Comparison of ENCODE assay signal across 28 mouse cellular contexts in the genomic region with DNA sequence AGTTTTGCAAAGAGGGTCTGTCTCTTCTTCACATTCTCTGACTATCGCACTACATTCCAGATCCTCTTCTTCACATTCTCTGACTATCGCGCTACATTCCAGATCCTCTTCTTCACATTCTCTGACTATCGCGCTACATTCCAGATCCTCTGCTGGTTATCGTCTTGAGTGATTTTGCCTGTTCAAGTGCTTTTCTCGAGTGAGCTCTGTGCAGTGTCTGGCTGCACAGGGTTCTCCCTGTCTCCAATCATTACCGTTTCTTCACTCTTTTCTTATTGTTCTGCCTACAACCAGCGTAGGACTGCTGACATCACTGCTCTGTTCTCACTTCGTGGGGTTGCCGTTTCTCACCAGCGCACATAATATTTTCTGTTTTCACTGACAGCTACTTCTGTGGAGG.
DNase-seq lines count a peak whose midpoint lies in the region; ATAC-seq and TF ChIP-seq lines count a peak whose summit lies in the region.
"Had no signal": no experiment of that assay in that cellular context is flagged by ENCODE, and none has a peak within 500 bp of the region (broad histone marks: within the 10 kb centered on the region; RNA-seq: fewer than 3 reads in every experiment).

No protein-coding gene starts in this region.

- no peak overlapping the region for H3K4me3 ChIP-seq in heart, embryonic 11.5 days (ENCODE audit: low read depth, low read length)
- peak overlapping the region; percentile 34 for H3K4me3 ChIP-seq in heart, embryonic 16.5 days (ENCODE audit: low read length)
- no peak overlapping the region for H3K4me3 ChIP-seq in heart, adult 2 months
- no peak overlapping the region for H3K4me3 ChIP-seq in intestine, embryonic 15.5 days (replicated peaks)
- no peak overlapping the region for H3K4me3 ChIP-seq in limb, embryonic 10.5 days
- H3K4me3 ChIP-seq in gastrocnemius, adult 2 months, result no peak overlapping the region
- H3K4me3 ChIP-seq: erythroblast, embryonic 14.5 days; limb, embryonic 13.5 days; megakaryocyte, embryonic 14.5 days; midbrain, embryonic 12.5 days; myocyte; neural tube, embryonic 12.5 days had no signal

- TF ChIP-seq EP300 in heart, adult 2 months (IDR thresholded peaks at IDR 0.05; ENCODE audit: insufficient read depth, low read depth, low read length), result no peak

- H3K36me3 ChIP-seq in heart, embryonic 11.5 days (ENCODE audit: control insufficient read depth, insufficient read depth, low read length), result no peaks in the 10 kb centered on the region
- H3K36me3 ChIP-seq in heart, embryonic 16.5 days (ENCODE audit: control insufficient read depth, insufficient read depth), result no peaks in the 10 kb centered on the region
- H3K36me3 ChIP-seq in heart, adult 2 months (ENCODE audit: control insufficient read depth, insufficient read depth, low read length), result no peaks in the 10 kb centered on the region
- no peaks in the 10 kb centered on the region for H3K36me3 ChIP-seq in intestine, embryonic 15.5 days
- no peaks in the 10 kb centered on the region for H3K36me3 ChIP-seq in limb, embryonic 10.5 days
- H3K36me3 ChIP-seq: limb, embryonic 13.5 days; midbrain, embryonic 12.5 days; neural tube, embryonic 12.5 days had no signal

- 42% methylated on average over 12 of the region's 12 CpGs for WGBS in heart, embryonic 11.5 days (ENCODE audit: insufficient replicate concordance)
- WGBS in heart, embryonic 16.5 days, result 29% methylated on average over 12 of the region's 12 CpGs
- 54% methylated on average over 12 of the region's 12 CpGs for WGBS in heart, adult 2 months
- 61% methylated on average over 12 of the region's 12 CpGs for WGBS in intestine, embryonic 15.5 days
- WGBS in limb, embryonic 10.5 days, result 90% methylated on average over 12 of the region's 12 CpGs

- H3K9me3 ChIP-seq in heart, embryonic 11.5 days (replicated peaks; ENCODE audit: control insufficient read depth, low read length), result no peaks in the 10 kb centered on the region
- no peaks in the 10 kb centered on the region for H3K9me3 ChIP-seq in heart, embryonic 16.5 days (replicated peaks; ENCODE audit: control insufficient read depth, low read length)
- no peaks in the 10 kb centered on the region for H3K9me3 ChIP-seq in intestine, embryonic 15.5 days
- no peaks in the 10 kb centered on the region for H3K9me3 ChIP-seq in limb, embryonic 10.5 days (replicated peaks)
- H3K9me3 ChIP-seq: limb, embryonic 13.5 days; neural tube, embryonic 12.5 days had no signal

- H3K9ac ChIP-seq in heart, embryonic 11.5 days (ENCODE audit: low read depth, low read length), result no peak overlapping the region
- peak overlapping the region; percentile 2; the same call in 1 of the 2 replicates for H3K9ac ChIP-seq in heart, embryonic 16.5 days (ENCODE audit: low read length)
- H3K9ac ChIP-seq in heart, adult 2 months (ENCODE audit: low read depth, low read length), result no peak overlapping the region
- no peak overlapping the region for H3K9ac ChIP-seq in intestine, embryonic 15.5 days
- H3K9ac ChIP-seq: limb, embryonic 13.5 days; midbrain, embryonic 12.5 days; neural tube, embryonic 12.5 days had no signal

- H3K27me3 ChIP-seq in heart, embryonic 11.5 days (ENCODE audit: control insufficient read depth, insufficient read depth, low read length), result no peaks in the 10 kb centered on the region
- no peaks in the 10 kb centered on the region for H3K27me3 ChIP-seq in heart, embryonic 16.5 days (ENCODE audit: control insufficient read depth, insufficient read depth, low read length)
- no peaks in the 10 kb centered on the region for H3K27me3 ChIP-seq in heart, adult 2 months (ENCODE audit: control insufficient read depth, insufficient read depth, low read length)
- no peaks in the 10 kb centered on the region for H3K27me3 ChIP-seq in intestine, embryonic 15.5 days (replicated peaks)
- H3K27me3 ChIP-seq in limb, embryonic 10.5 days (ENCODE audit: low read depth, poor library complexity, severe bottlenecking), result no peaks in the 10 kb centered on the region
- H3K27me3 ChIP-seq: limb, embryonic 13.5 days; midbrain, embryonic 12.5 days; neural tube, embryonic 12.5 days had no signal

- no peak for TF ChIP-seq POLR2A in heart, adult 2 months (IDR thresholded peaks at IDR 0.05; ENCODE audit: insufficient read depth, low read depth, low read length)

- H3K27ac ChIP-seq in heart, embryonic 11.5 days (ENCODE audit: low read depth, low read length), result no peak overlapping the region
- no peak overlapping the region for H3K27ac ChIP-seq in heart, embryonic 16.5 days (ENCODE audit: low read length)
- H3K27ac ChIP-seq in heart, adult 2 months, result no peak overlapping the region
- no peak overlapping the region for H3K27ac ChIP-seq in intestine, embryonic 15.5 days
- no peak overlapping the region for H3K27ac ChIP-seq in limb, embryonic 10.5 days
- no peak overlapping the region for H3K27ac ChIP-seq in gastrocnemius, adult 2 months
- H3K27ac ChIP-seq: limb, embryonic 13.5 days; midbrain, embryonic 12.5 days; neural tube, embryonic 12.5 days had no signal

- peak overlapping the region; percentile 44 for H3K4me2 ChIP-seq in heart, embryonic 11.5 days
- H3K4me2 ChIP-seq in heart, embryonic 16.5 days (ENCODE audit: low read depth, low read length), result peak overlapping the region; percentile 62
- H3K4me2 ChIP-seq in intestine, embryonic 15.5 days (replicated peaks), result no peak overlapping the region
- H3K4me2 ChIP-seq: limb, embryonic 13.5 days; liver, embryonic 11.5 days; midbrain, embryonic 12.5 days; neural tube, embryonic 12.5 days had no signal

- H3K79me2 ChIP-seq in heart, adult 2 months (replicated peaks; ENCODE audit: control insufficient read depth, insufficient read depth, low read length), result no peaks in the 10 kb centered on the region

- intact Hi-C loops in heart, postnatal 14 days (cut with DNase I), result no loop called here
- intact Hi-C loops in heart, adult 2 months (cut with DNase I), result no loop called here
- intact Hi-C loops in gastrocnemius, adult 2 months (cut with DNase I), result no loop called here

- H3K4me1 ChIP-seq in heart, embryonic 11.5 days (ENCODE audit: control insufficient read depth, insufficient read depth, low read length), result peaks cover 18% of the 10 kb centered on the region
- H3K4me1 ChIP-seq in heart, embryonic 16.5 days (ENCODE audit: control insufficient read depth, insufficient read depth, low read length), result peaks cover 9% of the 10 kb centered on the region
- H3K4me1 ChIP-seq in heart, adult 2 months (ENCODE audit: control insufficient read depth, insufficient read depth, low read length), result no peaks in the 10 kb centered on the region; the same call in 1 of the 2 replicates
- H3K4me1 ChIP-seq in intestine, embryonic 15.5 days (replicated peaks), result peaks cover 16% of the 10 kb centered on the region
- peaks cover 18% of the 10 kb centered on the region for H3K4me1 ChIP-seq in limb, embryonic 10.5 days
- H3K4me1 ChIP-seq: megakaryocyte, embryonic 14.5 days had no signal

- no peak for DNase-seq in heart, postnatal 14 days
- no peak for DNase-seq in heart, adult 2 months
- peak; percentile 25 for DNase-seq in limb, embryonic 10.5 days (ENCODE audit: low spot score)
- no peak for DNase-seq in gastrocnemius, adult 2 months
- DNase-seq: adrenal gland, postnatal 25 days; cerebellum, adult 11-12 months; cerebellum, adult 9-11 months; kidney, adult 11 months; kidney, postnatal 14 days; layer of hippocampus, adult 9-11 months; lung, postnatal 4 days; right cerebral cortex, adult 18-20 months; spleen, adult 18-20 months; thymus, adult 2 months; thymus, postnatal 36 days had no signal

- ATAC-seq in heart, embryonic 11.5 days (replicated peaks; ENCODE audit: insufficient number of reproducible peaks, low FRiP score, low TSS enrichment), result no peak
- no peak for ATAC-seq in heart, embryonic 16.5 days (replicated peaks; ENCODE audit: extremely low read depth, insufficient read depth, low FRiP score)
- ATAC-seq in intestine, embryonic 15.5 days, result peak; percentile 7; the same call in 1 of the 2 replicates
- ATAC-seq: CD4-positive, CD25-positive, alpha-beta regulatory T cell, adult 4 months; forebrain, embryonic 16.5 days; hindbrain, embryonic 16.5 days had no signal

- TF ChIP-seq CTCF in heart, adult 2 months (IDR thresholded peaks at IDR 0.05), result no peak
- TF ChIP-seq CTCF in gastrocnemius, adult 2 months (IDR thresholded peaks at IDR 0.05), result no peak
